Mouse (Mus musculus): ENCODE results near the gene Atg9b. TPM values are rescaled to one million over a fixed set of nuclear protein-coding genes. Genes with fewer than 3 reads are reported as not detected.

Gene Atg9b
- polyA plus RNA-seq, 1 experiment from 2014 or later = 0.59 TPM

DNA sequence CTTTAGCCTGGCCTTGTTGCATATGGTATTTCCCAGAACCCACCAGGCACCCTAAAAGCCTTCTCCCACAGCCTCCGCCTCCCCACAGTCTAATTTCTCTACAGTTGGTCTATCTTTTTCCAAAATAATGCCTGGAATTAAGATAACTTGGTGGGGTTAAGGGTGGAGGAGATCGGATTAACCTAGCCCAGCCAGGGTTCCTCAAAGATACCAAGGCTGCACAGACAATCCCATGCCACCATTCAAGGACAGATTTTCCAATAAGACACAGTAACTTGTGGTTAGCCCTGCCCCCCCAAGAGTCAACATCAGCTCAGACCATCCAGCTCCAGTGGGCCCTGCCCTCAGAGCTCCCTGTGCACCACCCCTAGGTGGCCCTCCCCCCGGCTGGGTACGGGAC lies 11.4 kb downstream of the Atg9b start:
- no peak overlapping the region for H3K4me2 ChIP-seq (ENCODE audit: low read length)
- no peak for TF ChIP-seq CTCF (IDR thresholded peaks at IDR 0.05; ENCODE audit: low read depth)
- DNase-seq (ENCODE audit: low spot score) (no peak), ATAC-seq (replicated peaks; ENCODE audit: low FRiP score, low read depth) (no peak)
- H3K36me3 ChIP-seq (ENCODE audit: insufficient read depth, low read length) = no peaks in the 10 kb centered on the region
- H3K4me1 ChIP-seq (replicated peaks; ENCODE audit: insufficient read depth, low read length) = peaks cover 10% of the 10 kb centered on the region
- H3K9me3 ChIP-seq (replicated peaks; ENCODE audit: low read length) = no peaks in the 10 kb centered on the region
- H3K27me3 ChIP-seq (ENCODE audit: insufficient read depth, low read length) = no peaks in the 10 kb centered on the region
- H3K4me3 ChIP-seq (replicated peaks; ENCODE audit: low read depth, low read length) = no peak overlapping the region
- WGBS = 89% methylated on average over 4 of the region's 4 CpGs
- no peak overlapping the region for H3K27ac ChIP-seq
- H3K9ac ChIP-seq (ENCODE audit: low read depth, low read length) = no peak overlapping the region

DNA sequence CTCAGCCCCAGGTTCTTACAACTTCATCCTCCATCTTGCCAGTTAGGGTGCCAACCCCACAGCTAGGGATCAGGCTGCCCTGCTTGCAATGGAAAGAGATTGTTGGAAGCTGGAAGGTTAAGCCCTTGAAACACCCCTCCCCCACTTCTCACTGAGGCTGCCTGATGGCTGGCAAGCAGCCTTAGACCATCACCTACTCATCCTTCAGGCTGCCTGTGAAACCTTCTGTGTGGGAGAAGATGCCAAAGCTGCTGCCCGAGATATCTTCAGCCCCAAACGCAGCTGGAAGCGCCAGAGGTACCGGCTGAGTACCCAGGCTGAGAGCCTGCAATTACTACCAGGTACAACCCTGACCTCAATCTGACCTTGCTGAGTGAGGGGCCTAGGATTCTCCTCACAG lies 12.4 kb downstream of the Atg9b start:
- no peak overlapping the region for H3K4me3 ChIP-seq (replicated peaks; ENCODE audit: low read depth, low read length)

DNA sequence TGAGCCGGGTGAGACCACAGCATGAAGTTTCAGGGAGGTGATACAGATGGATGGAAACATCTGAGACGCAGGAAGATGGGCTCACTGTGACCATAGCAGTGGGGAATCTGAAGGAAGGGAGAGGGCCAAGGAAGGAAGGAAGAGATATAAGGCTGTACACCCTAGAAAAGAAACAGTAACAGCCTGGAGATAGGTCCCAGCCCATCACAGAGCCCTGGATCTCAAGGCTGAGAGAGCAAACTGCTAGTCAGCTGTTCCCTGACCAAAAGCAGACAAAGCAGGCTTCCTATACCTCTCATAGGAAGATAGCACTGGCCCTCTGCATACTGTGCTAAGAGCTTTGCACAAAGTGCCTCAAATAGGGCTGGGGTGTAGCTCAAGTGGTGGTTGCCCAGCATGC lies 13.2 kb downstream of the Atg9b start:
- Histone ChIP-seq H3K27me3 (ENCODE audit: insufficient read depth, low read length) (no peaks in the 10 kb centered on the region), H3K4me2 (ENCODE audit: low read length) (no peak overlapping the region), H3K9ac (ENCODE audit: low read depth, low read length) (no peak overlapping the region), H3K4me3 (replicated peaks; ENCODE audit: low read depth, low read length) (no peak overlapping the region), H3K9me3 (replicated peaks; ENCODE audit: low read length) (no peaks in the 10 kb centered on the region), H3K36me3 (ENCODE audit: insufficient read depth, low read length) (no peaks in the 10 kb centered on the region), H3K27ac (no peak overlapping the region), H3K4me1 (replicated peaks; ENCODE audit: insufficient read depth, low read length) (0 out of 2 replicates have a peak, but pooled peaks cover 6% of the 10 kb centered on the region)
- DNase-seq (ENCODE audit: low spot score) (no peak), ATAC-seq (replicated peaks; ENCODE audit: low FRiP score, low read depth) (no peak)
- TF ChIP-seq CTCF (IDR thresholded peaks at IDR 0.05; ENCODE audit: low read depth) = no peak
- WGBS = 89% methylated on average over 2 of the region's 2 CpGs

More for the DNA sequence above, 12.4 kb downstream of the Atg9b start:
- no peak for TF ChIP-seq CTCF (IDR thresholded peaks at IDR 0.05; ENCODE audit: low read depth)
- DNase-seq (ENCODE audit: low spot score) (no peak), ATAC-seq (replicated peaks; ENCODE audit: low FRiP score, low read depth) (no peak)
- no peaks in the 10 kb centered on the region for H3K27me3 ChIP-seq (ENCODE audit: insufficient read depth, low read length)
- 70% methylated on average over 4 of the region's 4 CpGs for WGBS
- H3K4me2 ChIP-seq (ENCODE audit: low read length) = no peak overlapping the region
- no peaks in the 10 kb centered on the region for H3K9me3 ChIP-seq (replicated peaks; ENCODE audit: low read length)
- H3K4me1 ChIP-seq (replicated peaks; ENCODE audit: insufficient read depth, low read length) = peaks cover 8% of the 10 kb centered on the region
- no peak overlapping the region for H3K9ac ChIP-seq (ENCODE audit: low read depth, low read length)
- H3K36me3 ChIP-seq (ENCODE audit: insufficient read depth, low read length) = no peaks in the 10 kb centered on the region
- no peak overlapping the region for H3K27ac ChIP-seq

DNA sequence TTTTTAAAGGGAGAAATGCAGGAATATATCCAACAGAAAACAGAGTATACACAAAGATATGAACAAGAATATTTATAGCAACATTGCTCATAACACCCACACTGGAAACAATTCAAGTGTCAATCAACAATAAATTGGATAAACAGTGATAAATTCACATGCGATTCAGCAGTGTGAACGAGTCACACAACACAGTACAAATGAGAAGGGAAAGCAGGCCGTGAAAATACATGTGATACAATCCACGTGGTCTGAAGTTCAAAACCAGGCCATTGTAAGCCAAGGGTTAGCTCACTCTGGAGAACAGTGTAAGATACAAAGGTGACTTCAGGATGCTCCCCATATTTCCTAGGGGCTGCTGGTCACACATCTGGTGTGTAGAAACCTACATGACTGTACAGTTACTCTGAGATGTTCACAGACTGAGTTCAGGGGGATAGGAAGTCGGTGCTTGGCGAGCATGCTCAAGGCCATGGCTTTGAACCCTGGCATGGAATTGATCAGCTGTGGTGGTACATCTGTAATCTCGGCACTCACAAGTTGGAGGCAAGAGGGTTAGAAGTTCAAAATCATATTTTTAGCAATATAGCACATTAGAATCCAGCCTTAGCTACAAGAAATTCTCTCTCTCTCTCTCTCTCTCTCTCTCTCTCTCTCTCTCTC lies 17.1 kb downstream of the Atg9b start:
- no peaks in the 10 kb centered on the region for H3K36me3 ChIP-seq (ENCODE audit: insufficient read depth, low read length)
- H3K4me1 ChIP-seq (replicated peaks; ENCODE audit: insufficient read depth, low read length) = no peaks in the 10 kb centered on the region
- WGBS = 56% methylated on average over 7 of the region's 7 CpGs
- H3K4me2 ChIP-seq (ENCODE audit: low read length) = no peak overlapping the region
- H3K27ac ChIP-seq = no peak overlapping the region
- no peak for ATAC-seq (replicated peaks; ENCODE audit: low FRiP score, low read depth)
- no peak for DNase-seq (ENCODE audit: low spot score)
- H3K9me3 ChIP-seq (replicated peaks; ENCODE audit: low read length) = no peaks in the 10 kb centered on the region
- H3K4me3 ChIP-seq (replicated peaks; ENCODE audit: low read depth, low read length) = no peak overlapping the region
- no peaks in the 10 kb centered on the region for H3K27me3 ChIP-seq (ENCODE audit: insufficient read depth, low read length)
- H3K9ac ChIP-seq (ENCODE audit: low read depth, low read length) = no peak overlapping the region
- no peak for TF ChIP-seq CTCF (IDR thresholded peaks at IDR 0.05; ENCODE audit: low read depth)

DNA sequence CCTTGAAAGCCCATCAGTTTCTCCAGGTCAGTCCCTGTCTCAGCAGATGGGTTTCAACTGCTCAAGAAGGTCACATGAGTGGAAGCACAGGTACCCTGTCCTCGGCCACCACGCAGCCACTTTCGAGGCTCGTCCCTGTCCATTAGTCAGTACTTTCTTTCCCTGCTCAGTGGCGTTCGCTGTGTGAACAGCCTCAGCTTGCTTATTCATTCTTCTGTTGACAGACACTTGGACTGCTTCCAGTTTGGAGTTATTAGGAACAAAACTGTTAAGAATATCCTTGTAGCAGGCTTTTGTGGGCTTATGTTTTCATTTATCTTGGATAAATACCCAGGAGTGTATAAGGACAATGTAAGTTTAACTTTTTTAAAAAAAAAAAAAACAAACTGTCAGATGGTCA lies 17.7 kb downstream of the Atg9b start:
- Histone ChIP-seq H3K4me2 (ENCODE audit: low read length) (no peak overlapping the region), H3K36me3 (ENCODE audit: insufficient read depth, low read length) (no peaks in the 10 kb centered on the region), H3K4me1 (replicated peaks; ENCODE audit: insufficient read depth, low read length) (no peaks in the 10 kb centered on the region), H3K27me3 (ENCODE audit: insufficient read depth, low read length) (no peaks in the 10 kb centered on the region), H3K4me3 (replicated peaks; ENCODE audit: low read depth, low read length) (no peak overlapping the region), H3K9me3 (replicated peaks; ENCODE audit: low read length) (no peaks in the 10 kb centered on the region), H3K9ac (ENCODE audit: low read depth, low read length) (no peak overlapping the region), H3K27ac (no peak overlapping the region)
- 48% methylated on average over 6 of the region's 6 CpGs for WGBS
- peak; percentile 60 for DNase-seq (ENCODE audit: low spot score)
- ATAC-seq (replicated peaks; ENCODE audit: low FRiP score, low read depth) = no peak
- no peak for TF ChIP-seq CTCF (IDR thresholded peaks at IDR 0.05; ENCODE audit: low read depth)

DNA sequence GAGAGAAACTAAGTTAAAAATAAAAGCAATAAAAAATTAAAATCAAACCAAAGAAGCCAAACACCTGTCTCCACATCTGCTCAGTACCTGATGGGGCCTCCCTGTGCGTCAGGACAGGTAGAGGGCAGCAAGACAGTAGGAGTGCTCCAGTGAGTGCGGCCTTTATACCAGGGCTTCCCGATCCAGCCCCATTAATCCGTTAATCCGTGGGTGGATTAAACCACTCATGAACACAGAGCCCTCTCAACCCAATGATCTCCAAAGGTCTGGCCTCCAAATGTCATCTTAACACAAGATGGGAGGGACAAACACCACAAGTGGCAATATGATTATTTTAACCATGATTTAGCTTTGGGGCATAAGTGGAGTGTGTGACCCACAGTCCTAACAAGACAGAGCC lies 18.1 kb downstream of the Atg9b start:
- Histone ChIP-seq H3K36me3 (ENCODE audit: insufficient read depth, low read length) (no peaks in the 10 kb centered on the region), H3K4me1 (replicated peaks; ENCODE audit: insufficient read depth, low read length) (no peaks in the 10 kb centered on the region), H3K4me2 (ENCODE audit: low read length) (no peak overlapping the region), H3K9ac (ENCODE audit: low read depth, low read length) (no peak overlapping the region), H3K9me3 (replicated peaks; ENCODE audit: low read length) (no peaks in the 10 kb centered on the region), H3K27me3 (ENCODE audit: insufficient read depth, low read length) (no peaks in the 10 kb centered on the region), H3K27ac (no peak overlapping the region), H3K4me3 (replicated peaks; ENCODE audit: low read depth, low read length) (no peak overlapping the region)
- DNase-seq (ENCODE audit: low spot score) (no peak), ATAC-seq (replicated peaks; ENCODE audit: low FRiP score, low read depth) (no peak)
- TF ChIP-seq CTCF (IDR thresholded peaks at IDR 0.05; ENCODE audit: low read depth) = no peak
- 77% methylated on average over 5 of the region's 5 CpGs for WGBS

DNA sequence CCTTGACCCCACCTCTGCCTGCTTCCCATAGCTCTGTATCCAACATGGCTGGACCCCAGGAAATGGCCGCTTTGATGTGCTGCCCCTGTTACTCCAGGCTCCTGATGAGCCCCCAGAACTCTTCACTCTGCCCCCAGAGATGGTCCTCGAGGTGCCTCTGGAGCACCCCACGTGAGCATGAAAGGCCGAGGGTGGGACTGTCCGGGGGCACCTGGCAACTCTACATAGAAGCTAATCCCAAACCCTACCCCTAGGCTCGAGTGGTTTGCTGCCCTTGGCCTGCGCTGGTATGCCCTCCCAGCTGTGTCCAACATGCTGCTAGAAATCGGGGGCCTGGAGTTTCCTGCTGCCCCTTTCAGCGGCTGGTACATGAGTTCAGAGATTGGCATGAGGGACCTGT lies 22.2 kb downstream of the Atg9b start:
- Histone ChIP-seq H3K4me3 (replicated peaks; ENCODE audit: low read depth, low read length) (no peak overlapping the region), H3K9ac (ENCODE audit: low read depth, low read length) (no peak overlapping the region)

More for the DNA sequence above, 22.2 kb downstream of the Atg9b start:
- H3K4me2 ChIP-seq (ENCODE audit: low read length) = no peak overlapping the region
- 82% methylated on average over 9 of the region's 9 CpGs for whole genome bisulfite sequencing
- no peaks in the 10 kb centered on the region for H3K9me3 ChIP-seq (replicated peaks; ENCODE audit: low read length)
- no peaks in the 10 kb centered on the region for H3K36me3 ChIP-seq (ENCODE audit: insufficient read depth, low read length)
- DNase-seq (ENCODE audit: low spot score) (no peak), ATAC-seq (replicated peaks; ENCODE audit: low FRiP score, low read depth) (no peak)
- H3K4me1 ChIP-seq (replicated peaks; ENCODE audit: insufficient read depth, low read length) = no peaks in the 10 kb centered on the region
- TF ChIP-seq CTCF (IDR thresholded peaks at IDR 0.05; ENCODE audit: low read depth) = no peak
- H3K27me3 ChIP-seq (ENCODE audit: insufficient read depth, low read length) = no peaks in the 10 kb centered on the region
- H3K27ac ChIP-seq = no peak overlapping the region
